Mouse (Mus musculus) ES-CJ7 (cell line): ENCODE data around the gene Polr2j.

Source experiments
- DNase-seq: peaks from one replicate; pipeline ENCODE4 v3.0.0; 2011; ENCODE audit warnings: low read depth, low spot score

Gene Polr2j

GRCm38 (mm10) chr5:136163807-136164474 lies 47.5 kb downstream of the Polr2j start:
- no peak for DNase-seq

GRCm38 (mm10) chr5:136165246-136165645 lies 48.8 kb downstream of the Polr2j start:
- DNase-seq: no peak

GRCm38 (mm10) chr5:136167296-136167695 lies 50.9 kb downstream of the Polr2j start:
- no peak for DNase-seq

GRCm38 (mm10) chr5:136168071-136168470 lies 51.6 kb downstream of the Polr2j start:
- DNase-seq: peak; percentile 41

GRCm38 (mm10) chr5:136169626-136170511 lies 53.4 kb downstream of the Polr2j start:
- DNase-seq: no peak

- DNase-seq: peak; percentile 50
Measured at GRCm38 (mm10) chr5:136170512-136171362, 54.3 kb downstream of the Polr2j start, which contains the start of gene Orai2. Gene Orai2 (minus strand): TSS chr5:136170713.

GRCm38 (mm10) chr5:136171363-136172341 lies 55.2 kb downstream of the Polr2j start:
- DNase-seq: peak; percentile 19
